Mouse (Mus musculus) heart, adult 2 months (tissue): Measurements from ENCODE around the gene Olfr701. TPM values are rescaled to one million over a fixed set of nuclear protein-coding genes. Genes with fewer than 3 reads are reported as not detected.

Experiments used
- DNase-seq, 2 experiments: peaks; one replicate each; pipeline ENCODE4 v3.0.0; 2021
- H3K27ac ChIP-seq: fragments of 200-600 bp; 2 replicates; pipeline ENCODE4 v1.8.1; 2022
- H3K27me3 ChIP-seq: fragments of 200-500 bp; 2 replicates; pipeline ENCODE4 v1.6.1; 2012; ENCODE audit warnings: mild to moderate bottlenecking, low read length, inconsistent platforms, mixed read lengths; ENCODE audit not compliant: control insufficient read depth, insufficient read depth
- H3K36me3 ChIP-seq: fragments of 200-500 bp; 2 replicates; pipeline ENCODE4 v1.6.1; 2012; ENCODE audit warnings: low read length, inconsistent platforms; ENCODE audit not compliant: control insufficient read depth, insufficient read depth
- H3K4me1 ChIP-seq: fragments of 200-500 bp; 2 replicates; pipeline ENCODE4 v1.6.1; 2011; ENCODE audit warnings: low read length; ENCODE audit not compliant: control insufficient read depth, insufficient read depth
- H3K4me3 ChIP-seq: fragments of 200-600 bp; 2 replicates; pipeline ENCODE4 v1.8.1; 2022
- H3K79me2 ChIP-seq: fragments of 200-500 bp; replicated peaks from 2 replicates; pipeline ENCODE4 v1.6.1; 2012; ENCODE audit warnings: mild to moderate bottlenecking, inconsistent platforms, low read length, moderate library complexity, mixed read lengths; ENCODE audit not compliant: control insufficient read depth, insufficient read depth
- H3K9ac ChIP-seq: fragments of 200-500 bp; 2 replicates; pipeline ENCODE4 v1.6.1; 2012; ENCODE audit warnings: low read depth, mild to moderate bottlenecking, control low read depth, inconsistent platforms, low read length, mixed read lengths
- CTCF ChIP-seq: fragments of 200-600 bp; IDR thresholded peaks from 2 replicates; pipeline ENCODE4 v1.8.1; 2022; ENCODE audit warnings: antibody characterized with exemption, mild to moderate bottlenecking, moderate library complexity
- EP300 ChIP-seq: fragments of 200-500 bp; IDR thresholded peaks from 2 replicates; pipeline ENCODE4 v1.6.1; 2011; ENCODE audit warnings: low read depth, low read length, control low read depth; ENCODE audit not compliant: insufficient read depth
- POLR2A ChIP-seq: fragments of 200-500 bp; IDR thresholded peaks from 2 replicates; pipeline ENCODE4 v1.6.1; 2011; ENCODE audit warnings: mild to moderate bottlenecking, low read depth, low read length, control low read depth; ENCODE audit not compliant: insufficient read depth
- WGBS: fragments of 180-500 bp; shearing (Covaris S2); methylation state at CpG from one replicate; pipeline ENCODE4 v1.1.7; 2018; 5-methylcytosine and 5-hydroxymethylcytosine counted together
- intact Hi-C: fragments of 180-260 bp; cut with DNase I; formaldehyde crosslinking; loops from one replicate; pipeline ENCODE4 v1.15.1; 2025
- polyA plus RNA-seq: library from polyadenylated mRNA; depleted of rRNA; stranded (reverse); fragments of >200 nt; gene quantifications from 2 replicates; pipeline ENCODE4 v1.2.3, GENCODE M21; 2012; rRNA removed
- total RNA-seq, 2 experiments: library from RNA; stranded (reverse); gene quantifications; 2 replicates each; pipeline ENCODE4 v1.2.3; 2021

Olfr701 gene
- total and polyA plus RNA-seq, 3 experiments = not detected

DNA sequence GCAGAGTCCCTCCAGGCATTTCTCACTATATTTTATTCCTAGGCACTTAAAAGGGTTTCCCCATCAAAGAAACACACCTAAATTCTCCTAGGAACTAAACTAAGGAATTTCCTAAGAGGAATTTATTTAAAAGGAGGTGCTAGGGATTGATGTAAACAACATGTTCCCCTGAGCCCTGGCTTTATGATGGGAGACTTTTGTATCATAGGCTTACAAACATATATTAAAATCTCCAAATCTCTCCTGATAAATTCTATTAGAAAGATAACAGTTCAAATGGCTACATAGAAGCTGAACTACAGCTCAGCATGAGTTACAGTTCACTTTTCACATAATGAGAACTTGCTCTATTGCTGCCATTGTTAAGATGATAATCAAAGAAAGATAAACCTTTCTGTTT, 19.9 kb downstream of the Olfr701 start, which contains the start of gene Olfr702:
Olfr702 (minus strand) TSS at position 101 of the 400 bp plus-strand sequence.
- intact Hi-C loops = no loop called here
- Histone ChIP-seq H3K27me3 (no peaks in the 10 kb centered on the region), H3K9ac (no peak within 1 kb of the TSS), H3K36me3 (no peaks in the 10 kb centered on the region), H3K79me2 (no peaks in the 10 kb centered on the region), H3K27ac (no peak within 1 kb of the TSS), H3K4me1 (no peaks in the 10 kb centered on the region), H3K4me3 (no peak within 1 kb of the TSS)
- TF ChIP-seq EP300 = no peak
- no peak for TF ChIP-seq CTCF
- no peak for TF ChIP-seq POLR2A
- DNase-seq = no peak

DNA sequence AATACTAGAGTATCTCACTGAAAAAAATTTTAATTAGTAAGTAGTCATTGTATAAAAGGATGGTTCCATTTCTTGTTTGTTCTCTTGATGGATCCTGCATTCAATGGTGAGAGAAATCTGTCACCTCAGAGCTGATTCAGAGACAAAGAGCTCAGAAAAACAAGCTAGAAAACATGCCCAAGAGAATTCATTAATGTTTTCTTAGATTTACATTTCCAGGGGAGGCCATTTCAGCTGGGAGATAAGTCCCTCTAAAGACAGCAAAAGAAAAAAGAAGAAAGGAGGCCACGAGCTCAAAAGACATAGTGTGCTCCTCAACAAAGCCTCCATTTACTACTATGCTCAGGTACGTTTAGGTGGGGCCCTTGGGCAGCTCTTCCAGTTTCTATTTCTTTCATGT, 29.1 kb downstream of the Olfr701 start, which contains the start of gene Olfr703:
Olfr703 (plus strand) TSS at position 301 of the 400 bp plus-strand sequence.
- Histone ChIP-seq H3K27me3 (no peaks in the 10 kb centered on the region), H3K9ac (no peak within 1 kb of the TSS), H3K4me3 (no peak within 1 kb of the TSS), H3K4me1 (no peaks in the 10 kb centered on the region), H3K27ac (no peak within 1 kb of the TSS), H3K36me3 (no peaks in the 10 kb centered on the region), H3K79me2 (no peaks in the 10 kb centered on the region)
- 48% methylated on average over 2 of the region's 2 CpGs for WGBS
- no peak for TF ChIP-seq EP300
- no peak for TF ChIP-seq POLR2A
- no peak for TF ChIP-seq CTCF
- intact Hi-C loops = no loop called here
- no peak for DNase-seq

DNA sequence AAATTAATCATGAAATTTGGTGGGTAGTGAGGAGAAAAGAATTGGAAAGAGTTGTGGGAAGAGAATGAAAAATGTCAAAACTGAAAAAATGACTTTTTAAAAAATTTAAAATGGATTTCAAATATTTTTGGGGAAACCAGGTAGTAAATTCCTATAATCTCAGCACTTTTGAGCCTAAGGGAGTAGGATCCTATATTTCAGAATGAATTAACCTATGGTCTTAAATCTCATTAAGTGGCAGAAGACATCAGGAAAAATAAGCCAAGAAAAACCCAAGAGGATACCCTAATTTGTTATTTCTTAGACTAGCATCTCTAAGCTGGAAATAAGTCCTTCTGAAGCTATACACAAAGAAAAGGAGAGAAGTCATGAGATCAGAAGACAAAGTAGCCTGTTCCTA, 49.0 kb downstream of the Olfr701 start, which contains the start of gene Olfr704:
Olfr704 (plus strand) TSS at position 301 of the 400 bp plus-strand sequence.
- Histone ChIP-seq H3K4me3 (no peak within 1 kb of the TSS), H3K79me2 (no peaks in the 10 kb centered on the region), H3K27ac (no peak within 1 kb of the TSS), H3K4me1 (no peaks in the 10 kb centered on the region), H3K27me3 (no peaks in the 10 kb centered on the region), H3K36me3 (no peaks in the 10 kb centered on the region), H3K9ac (no peak within 1 kb of the TSS)
- TF ChIP-seq CTCF (no peak), POLR2A (no peak), EP300 (no peak)
- intact Hi-C loops = no loop called here
- no peak for DNase-seq

Other genes starting within 250 kb of the Olfr701 start
- gene Olfr693, start 133.5 kb upstream of the Olfr701 start, total RNA-seq = not detected
- gene Olfr693, start 133.5 kb upstream of the Olfr701 start, polyA plus RNA-seq = not detected in 2 replicates
- not detected for gene Olfr694, start 122.3 kb upstream of the Olfr701 start, total RNA-seq
- not detected in 2 replicates for gene Olfr694, start 122.3 kb upstream of the Olfr701 start, polyA plus RNA-seq
- not detected for gene Olfr695, start 97.7 kb upstream of the Olfr701 start, total RNA-seq
- not detected in 2 replicates for gene Olfr695, start 97.7 kb upstream of the Olfr701 start, polyA plus RNA-seq
- gene Olfr697, start 71.7 kb upstream of the Olfr701 start, total RNA-seq = not detected
- gene Olfr697, start 71.7 kb upstream of the Olfr701 start, polyA plus RNA-seq = not detected in 2 replicates
- not detected for gene Olfr698, start 58.7 kb upstream of the Olfr701 start, total RNA-seq
- not detected in 2 replicates for gene Olfr698, start 58.7 kb upstream of the Olfr701 start, polyA plus RNA-seq
- not detected for gene Olfr699, start 20.9 kb upstream of the Olfr701 start, total RNA-seq
- gene Olfr699, start 20.9 kb upstream of the Olfr701 start, polyA plus RNA-seq = not detected in 2 replicates
- gene Olfr700, start 5.3 kb upstream of the Olfr701 start, total RNA-seq = not detected
- gene Olfr700, start 5.3 kb upstream of the Olfr701 start, polyA plus RNA-seq = not detected in 2 replicates
- gene Olfr702, start 19.8 kb downstream of the Olfr701 start, total RNA-seq = not detected
- gene Olfr702, start 19.8 kb downstream of the Olfr701 start, polyA plus RNA-seq = not detected in 2 replicates
- gene Olfr703, start 29.2 kb downstream of the Olfr701 start, total RNA-seq = not detected
- not detected in 2 replicates for gene Olfr703, start 29.2 kb downstream of the Olfr701 start, polyA plus RNA-seq
- not detected for gene Olfr704, start 49.1 kb downstream of the Olfr701 start, total RNA-seq
- gene Olfr704, start 49.1 kb downstream of the Olfr701 start, polyA plus RNA-seq = not detected in 2 replicates
- not detected for gene Olfr705, start 62.8 kb downstream of the Olfr701 start, total RNA-seq
- not detected in 2 replicates for gene Olfr705, start 62.8 kb downstream of the Olfr701 start, polyA plus RNA-seq
- not detected for gene Olfr706, start 74.0 kb downstream of the Olfr701 start, total RNA-seq
- not detected in 2 replicates for gene Olfr706, start 74.0 kb downstream of the Olfr701 start, polyA plus RNA-seq
- not detected for gene Olfr707, start 87.1 kb downstream of the Olfr701 start, total RNA-seq
- not detected in 2 replicates for gene Olfr707, start 87.1 kb downstream of the Olfr701 start, polyA plus RNA-seq
- not detected for gene Olfr1532-ps1, start 93.9 kb downstream of the Olfr701 start, total RNA-seq
- not detected in 2 replicates for gene Olfr1532-ps1, start 93.9 kb downstream of the Olfr701 start, polyA plus RNA-seq
- not detected for gene Olfr709-ps1, start 118.1 kb downstream of the Olfr701 start, total RNA-seq
- not detected in 2 replicates for gene Olfr709-ps1, start 118.1 kb downstream of the Olfr701 start, polyA plus RNA-seq
- gene Olfr710, start 134.2 kb downstream of the Olfr701 start, total RNA-seq = not detected
- not detected in 2 replicates for gene Olfr710, start 134.2 kb downstream of the Olfr701 start, polyA plus RNA-seq
- not detected for gene Olfr6, start 149.8 kb downstream of the Olfr701 start, total RNA-seq
- not detected in 2 replicates for gene Olfr6, start 149.8 kb downstream of the Olfr701 start, polyA plus RNA-seq
- not detected for gene Olfr711, start 161.3 kb downstream of the Olfr701 start, total RNA-seq
- not detected in 2 replicates for gene Olfr711, start 161.3 kb downstream of the Olfr701 start, polyA plus RNA-seq
- gene Olfr2, start 191.9 kb downstream of the Olfr701 start, total RNA-seq = not detected
- gene Olfr2, start 191.9 kb downstream of the Olfr701 start, polyA plus RNA-seq = not detected in 2 replicates
- not detected for gene Olfr713, start 217.0 kb downstream of the Olfr701 start, total RNA-seq
- gene Olfr713, start 217.0 kb downstream of the Olfr701 start, polyA plus RNA-seq = not detected in 2 replicates